Mouse (Mus musculus) lung, adult 2 months (tissue): ENCODE data around the gene Fam219b.

Source experiments
- CTCF ChIP-seq: fragments of 200-500 bp; IDR thresholded peaks from 2 replicates; pipeline ENCODE4 v1.5.1; 2011; ENCODE audit warnings: mild to moderate bottlenecking, low read length, control low read depth; ENCODE audit not compliant: insufficient read depth
- POLR2A ChIP-seq: fragments of 200-500 bp; IDR thresholded peaks from 2 replicates; pipeline ENCODE4 v1.6.1; 2011; ENCODE audit warnings: low read depth, mild to moderate bottlenecking, control low read depth, low read length, borderline replicate concordance; ENCODE audit errors: extremely low read depth

DNA sequence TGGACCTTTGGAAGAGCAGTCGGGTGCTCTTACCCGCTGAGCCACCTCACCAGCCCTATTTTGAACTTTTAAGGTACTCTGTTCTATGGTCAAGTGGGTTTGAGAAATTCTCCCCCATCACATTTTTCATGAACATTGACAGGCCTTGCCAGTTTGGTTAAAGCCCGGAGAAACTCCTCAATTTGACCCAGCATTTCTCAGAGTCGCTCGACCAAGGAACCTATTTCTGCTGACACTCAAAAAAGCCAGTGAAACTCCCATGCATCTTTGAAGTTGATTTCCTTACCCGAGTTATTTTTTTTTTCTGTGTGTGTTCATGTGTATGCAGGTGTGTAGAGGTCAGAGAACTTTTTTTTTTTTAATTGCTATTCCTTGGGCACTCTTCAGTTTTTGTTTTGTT, 27.3 kb downstream of the Fam219b start:
- TF ChIP-seq POLR2A (no peak), CTCF (no peak)
